Mouse (Mus musculus) small intestine, adult 2 months (tissue): ENCODE data around the gene Cped1.

ENCODE experiments used
- CTCF ChIP-seq: fragments of 200-500 bp; IDR thresholded peaks from 2 replicates; pipeline ENCODE4 v1.5.1; 2012; ENCODE audit warnings: low read depth, mild to moderate bottlenecking, control low read depth, inconsistent platforms, low read length, moderate library complexity, mixed read lengths; ENCODE audit not compliant: insufficient replicate concordance, insufficient read length; ENCODE audit errors: extremely low read depth
- POLR2A ChIP-seq: fragments of 200-500 bp; IDR thresholded peaks from 2 replicates; pipeline ENCODE4 v1.6.1; 2012; ENCODE audit warnings: low read depth, mild to moderate bottlenecking, control low read depth, inconsistent platforms, low read length, moderate library complexity

DNA sequence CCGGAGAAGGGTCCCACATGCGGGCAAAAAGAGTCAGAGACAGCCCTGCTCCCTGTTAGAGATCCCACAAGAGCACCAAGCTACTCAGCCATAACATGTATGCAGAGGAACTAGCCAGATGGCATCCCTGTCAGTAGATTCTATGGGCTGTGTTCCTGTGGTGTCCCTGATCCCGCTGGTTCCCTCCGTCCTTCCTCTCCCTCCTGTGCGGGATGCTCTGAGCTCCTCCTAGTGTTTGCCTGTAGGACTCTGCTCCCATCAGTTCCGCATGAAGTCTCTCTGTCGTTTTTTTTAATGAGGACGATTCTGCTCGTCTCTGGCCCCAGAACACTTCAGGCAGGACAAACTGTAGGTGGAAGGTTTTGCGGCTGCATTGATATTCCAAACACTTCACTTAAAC is 151.1 kb downstream of the Cped1 start:
- TF ChIP-seq POLR2A = no peak
- TF ChIP-seq CTCF = no peak
